Mouse (Mus musculus): Measurements from ENCODE around the gene Trim27. TPM values are rescaled to one million over a fixed set of nuclear protein-coding genes. Genes with fewer than 3 reads are reported as not detected.

Trim27 gene
- 49.7 and 116 TPM in 2 replicates for polyA plus RNA-seq (2012; ENCODE audit: low replicate concordance)

GRCm38 (mm10) chr13:21179367-21179723 is at the start of gene Trim27:
TSS of gene Trim27 (plus strand) at chr13:21179445.

DNA sequence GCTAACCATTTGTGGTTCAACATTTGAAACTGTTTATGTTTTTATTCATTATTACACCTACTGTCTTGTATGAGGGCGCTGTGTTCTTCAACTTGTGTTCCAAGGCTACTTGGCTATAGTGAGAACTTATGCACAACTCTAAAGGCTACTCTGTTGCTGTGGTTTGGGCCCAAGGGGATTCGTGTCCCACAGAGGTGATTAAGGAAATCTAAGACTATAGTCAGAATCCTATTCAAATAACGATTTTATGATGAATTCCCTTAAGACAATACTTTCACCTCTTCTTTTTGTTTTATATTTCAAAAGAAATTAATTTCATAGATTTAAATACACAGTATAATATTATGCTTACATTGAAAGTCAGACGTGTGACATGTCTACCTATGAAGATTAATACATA is 33.5 kb upstream of the Trim27 start, which contains the start of gene Olfr1368:
Olfr1368 (minus strand) TSS at position 101 of the 400 bp plus-strand sequence.

Other genes with a start within 250 kb of the Trim27 start
- not detected in 2 replicates for gene Olfr1370, start 104.5 kb upstream of the Trim27 start, polyA plus RNA-seq (2012; ENCODE audit: low replicate concordance)
- not detected in 2 replicates for gene Olfr1369-ps1, start 68.0 kb upstream of the Trim27 start, polyA plus RNA-seq (2012; ENCODE audit: low replicate concordance)
- not detected in 2 replicates for gene Olfr263, start 49.8 kb upstream of the Trim27 start, polyA plus RNA-seq (2012; ENCODE audit: low replicate concordance)
- gene Olfr1368, start 33.6 kb upstream of the Trim27 start, polyA plus RNA-seq (2012; ENCODE audit: low replicate concordance): not detected in 2 replicates
- not detected in 2 replicates for gene Gpx5, start 113.3 kb downstream of the Trim27 start, polyA plus RNA-seq (2012; ENCODE audit: low replicate concordance)
- gene Gpx6, start 132.7 kb downstream of the Trim27 start, polyA plus RNA-seq (2012; ENCODE audit: low replicate concordance): not detected in 2 replicates
- not detected in 2 replicates for gene Olfr1367, start 167.5 kb downstream of the Trim27 start, polyA plus RNA-seq (2012; ENCODE audit: low replicate concordance)
- gene Zscan12, start 183.4 kb downstream of the Trim27 start, polyA plus RNA-seq (2012; ENCODE audit: low replicate concordance): 0.94 and 0.97 TPM in 2 replicates
- 6.9 and 8.3 TPM in 2 replicates for gene Zkscan3, start 223.3 kb downstream of the Trim27 start, polyA plus RNA-seq (2012; ENCODE audit: low replicate concordance)

Data from hematopoietic multipotent progenitor cell, adult 10-12 weeks (in vitro differentiated cells).